ENCODE assay signal across 8 mouse cellular contexts in the genomic region with DNA sequence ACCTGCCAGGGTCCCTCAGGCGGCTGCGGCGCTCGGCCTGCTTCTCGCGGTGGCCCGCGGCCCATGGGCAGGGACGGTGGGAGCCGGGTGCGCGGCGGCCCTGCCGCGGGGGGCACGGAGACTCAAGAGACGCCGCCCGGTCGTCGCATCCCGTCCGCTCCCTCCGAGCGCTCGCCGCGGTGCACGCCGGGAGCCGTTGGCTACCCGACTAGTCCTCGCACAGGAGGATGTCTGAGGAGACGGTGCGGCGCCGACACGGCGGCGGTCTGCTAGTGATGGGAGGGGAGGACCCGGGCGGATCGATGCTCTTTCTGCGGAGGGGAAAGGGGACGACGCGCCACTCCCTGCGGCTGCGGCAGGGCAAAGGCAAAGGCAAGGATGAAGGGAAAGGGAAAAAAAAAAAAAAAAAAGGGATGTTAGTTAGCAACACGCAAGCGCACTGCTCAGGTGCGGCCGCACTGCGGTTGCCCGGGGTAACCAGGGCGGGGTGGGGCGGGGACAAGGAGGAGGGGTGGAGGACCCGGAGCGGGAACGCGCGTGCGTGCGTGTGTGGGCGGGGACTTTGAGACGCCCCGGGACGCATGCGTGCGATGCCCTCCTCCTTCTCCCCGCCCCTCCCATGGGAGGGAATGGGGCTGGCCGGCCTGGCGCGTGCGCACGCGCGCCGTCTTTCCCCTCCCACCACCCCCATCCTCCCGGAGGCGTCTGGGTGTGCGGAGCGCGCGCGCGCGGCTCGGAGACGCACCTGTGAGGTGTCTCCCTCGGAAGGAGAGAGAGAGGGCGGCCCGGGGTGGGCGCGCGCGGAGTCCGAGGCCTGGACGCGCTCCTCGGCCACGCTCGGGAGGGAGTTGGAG. TPM values are rescaled to one million over a fixed set of nuclear protein-coding genes. Genes with fewer than 3 reads are reported as not detected.
A peak's percentile ranks its signal among the peaks of the same experiment; 100 is the strongest.
DNase-seq lines count a peak whose midpoint lies in the region; ATAC-seq lines count a peak whose summit lies in the region.

A gene (minus strand): TSS at position 412 of the 854 bp plus-strand sequence.
A gene (plus strand): TSS at position 679 of the 854 bp plus-strand sequence.

- no peaks in the 10 kb centered on the region for H3K79me2 ChIP-seq in macrophage (ENCODE audit: inconsistent target)

- peak; percentile 96 for DNase-seq in WW6 (ENCODE audit: low read depth, low spot score)
- peak; percentile 92 to 97 for DNase-seq in cerebellum, postnatal 4 days (ENCODE audit: low spot score in 2 of 2)
- DNase-seq in gastrocnemius, adult 18-20 months (ENCODE audit: low spot score), result peak; percentile 97
- peak; percentile 97 to 98 for DNase-seq in left cerebral cortex, adult 18-20 months (ENCODE audit: low spot score in 2 of 2)
- DNase-seq in right cerebral cortex, adult 18-20 months, result peak; percentile 98
- peak; percentile 83 for DNase-seq in urinary bladder, postnatal 10 days (ENCODE audit: low spot score)

- peak within 1 kb of the TSS; percentile 96 for H3K27ac ChIP-seq in hindbrain, embryonic 16.5 days (ENCODE audit: low read depth, low read length)
- no peak within 1 kb of the TSS for H3K27ac ChIP-seq in macrophage

- H3K27me3 ChIP-seq in hindbrain, embryonic 16.5 days (replicated peaks; ENCODE audit: control insufficient read depth, insufficient read depth, low read length), result no peaks in the 10 kb centered on the region

- peaks cover 30% of the 10 kb centered on the region for H3K4me1 ChIP-seq in hindbrain, embryonic 16.5 days (ENCODE audit: control insufficient read depth, insufficient read depth, low read depth, low read length)

- H3K4me3 ChIP-seq in hindbrain, embryonic 16.5 days (ENCODE audit: low read length), result peak within 1 kb of the TSS; percentile 85
- peak within 1 kb of the TSS; percentile 20; the same call in 1 of the 2 replicates for H3K4me3 ChIP-seq in macrophage (ENCODE audit: inconsistent target)

- H3K9me3 ChIP-seq in hindbrain, embryonic 16.5 days (ENCODE audit: control insufficient read depth, low read length), result no peaks in the 10 kb centered on the region

- under 1% methylated on average over 70 of the region's 103 CpGs for WGBS in hindbrain, embryonic 16.5 days
- WGBS in macrophage (ENCODE audit: missing documents), result under 1% methylated on average over 69 of the region's 103 CpGs

- H3K36me3 ChIP-seq in hindbrain, embryonic 16.5 days (ENCODE audit: control insufficient read depth, insufficient read depth, low read length), result no peaks in the 10 kb centered on the region
- H3K36me3 ChIP-seq in macrophage (ENCODE audit: inconsistent target), result no peaks in the 10 kb centered on the region

- peak within 1 kb of the TSS; percentile 85 for H3K4me2 ChIP-seq in hindbrain, embryonic 16.5 days (ENCODE audit: low read length)

- H3K9ac ChIP-seq in hindbrain, embryonic 16.5 days (ENCODE audit: low read depth, low read length), result peak within 1 kb of the TSS; percentile 94

- peak; percentile 93 for ATAC-seq in hindbrain, embryonic 16.5 days

RNA-seq across cellular contexts. Expression of the first gene that starts in this region (rescaled TPM):
- total RNA-seq in gastrocnemius, adult 18-20 months (2021), result under 1 TPM; 0.30 to 0.45 TPM
- 47.0 and 51.3 TPM in 2 replicates for polyA plus RNA-seq in hindbrain, embryonic 16.5 days (2015; fragmentation: Nextera tagmentation; extraction: Ambion mirVana)
- total RNA-seq in left cerebral cortex, adult 18-20 months (2021), result 10 to 100 TPM; 89.4 to 91.9 TPM
- not detected for total RNA-seq in macrophage (2018; cell fraction: chromatin; rRNA removed)
- total RNA-seq in macrophage (2018; cell fraction: cytosol; rRNA removed), result under 1 TPM in 8 of 26 experiments, not detected in 18; 0.04 to 0.31 (median 0.09) TPM
- not detected for total RNA-seq in macrophage (2018; cell fraction: nucleus; rRNA removed)
- 0.12 TPM in 1 of 3 replicates, not detected in the others for polyA plus RNA-seq in macrophage (2018)

RNA-seq across cellular contexts. Expression of the second gene that starts in this region (rescaled TPM):
- total RNA-seq in gastrocnemius, adult 18-20 months (2021), result 10 to 100 TPM; 15.9 to 22.7 TPM
- polyA plus RNA-seq in hindbrain, embryonic 16.5 days (2015; fragmentation: Nextera tagmentation; extraction: Ambion mirVana), result 75.7 and 77.1 TPM in 2 replicates
- total RNA-seq in left cerebral cortex, adult 18-20 months (2021), result 10 to 100 TPM; 68.5 to 72.7 TPM
- total RNA-seq in macrophage (2018; cell fraction: chromatin; rRNA removed), result 10 to 100 TPM in 16 of 26 experiments, 1 to 10 TPM in 10; 4.6 to 26.4 (median 11.4) TPM
- total RNA-seq in macrophage (2018; cell fraction: cytosol; rRNA removed), result 10 to 100 TPM; 10.6 to 23.0 (median 14.7) TPM
- 10 to 100 TPM in 19 of 26 experiments, 1 to 10 TPM in 7; 7.9 to 29.2 (median 15.6) TPM for total RNA-seq in macrophage (2018; cell fraction: nucleus; rRNA removed)
- 16.3 to 23.3 TPM (median 19.9 TPM) in 3 replicates for polyA plus RNA-seq in macrophage (2018)

Comparison
In these comparisons a context has a peak if more than half of its experiments do, and no peak if none do; other contexts are left out.
1. RNA of the first gene that starts in this region (total RNA-seq): 89.4 to 91.9 TPM in left cerebral cortex, adult 18-20 months; 0.30 to 0.45 TPM in gastrocnemius, adult 18-20 months; every median in the first group is over 10 times any median in the second.
2. RNA of the first gene that starts in this region (polyA plus RNA-seq): 47.0 to 51.3 TPM in hindbrain, embryonic 16.5 days; 0.12 TPM in macrophage; every median in the first group is over 10 times any median in the second.
3. Peak in every context shown above with its lines, with median percentiles within 50 percentile points of each other: DNase-seq.